Mouse (Mus musculus): ENCODE results near the gene Bcas3.

The Bcas3 gene

GRCm38 (mm10) chr11:85835001-85835752 lies 482.2 kb downstream of the Bcas3 start:
- DNase-seq: peak; percentile 39

- peak; percentile 48 for DNase-seq
Measured at GRCm38 (mm10) chr11:85835753-85836522, 483.0 kb downstream of the Bcas3 start.

- peak; percentile 49 for DNase-seq
Measured at GRCm38 (mm10) chr11:85836523-85837290, 483.7 kb downstream of the Bcas3 start.

DNA sequence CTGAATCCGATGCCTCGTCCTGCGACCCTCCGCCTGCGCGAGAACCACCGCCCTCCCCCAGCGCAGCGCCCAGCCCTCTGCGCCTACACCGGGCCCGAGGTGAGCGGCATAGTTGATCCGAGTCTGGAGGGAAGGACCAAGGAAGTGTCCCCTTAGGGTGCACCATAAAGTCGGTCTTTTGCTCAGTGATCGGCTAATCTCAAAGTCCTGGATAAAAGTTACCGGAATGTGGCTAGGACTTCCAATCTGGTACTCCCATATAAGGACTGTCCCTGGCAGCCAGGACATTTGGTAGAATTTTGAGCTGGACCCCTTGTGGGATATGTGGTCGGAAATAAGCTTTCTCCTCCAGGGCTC lies 484.3 kb downstream of the Bcas3 start:
- DNase-seq: peak; percentile 60

GRCm38 (mm10) chr11:85837648-85838423 lies 484.9 kb downstream of the Bcas3 start:
- peak; percentile 59 for DNase-seq

GRCm38 (mm10) chr11:85838424-85839257 lies 485.7 kb downstream of the Bcas3 start:
- peak; percentile 49 for DNase-seq

DNA sequence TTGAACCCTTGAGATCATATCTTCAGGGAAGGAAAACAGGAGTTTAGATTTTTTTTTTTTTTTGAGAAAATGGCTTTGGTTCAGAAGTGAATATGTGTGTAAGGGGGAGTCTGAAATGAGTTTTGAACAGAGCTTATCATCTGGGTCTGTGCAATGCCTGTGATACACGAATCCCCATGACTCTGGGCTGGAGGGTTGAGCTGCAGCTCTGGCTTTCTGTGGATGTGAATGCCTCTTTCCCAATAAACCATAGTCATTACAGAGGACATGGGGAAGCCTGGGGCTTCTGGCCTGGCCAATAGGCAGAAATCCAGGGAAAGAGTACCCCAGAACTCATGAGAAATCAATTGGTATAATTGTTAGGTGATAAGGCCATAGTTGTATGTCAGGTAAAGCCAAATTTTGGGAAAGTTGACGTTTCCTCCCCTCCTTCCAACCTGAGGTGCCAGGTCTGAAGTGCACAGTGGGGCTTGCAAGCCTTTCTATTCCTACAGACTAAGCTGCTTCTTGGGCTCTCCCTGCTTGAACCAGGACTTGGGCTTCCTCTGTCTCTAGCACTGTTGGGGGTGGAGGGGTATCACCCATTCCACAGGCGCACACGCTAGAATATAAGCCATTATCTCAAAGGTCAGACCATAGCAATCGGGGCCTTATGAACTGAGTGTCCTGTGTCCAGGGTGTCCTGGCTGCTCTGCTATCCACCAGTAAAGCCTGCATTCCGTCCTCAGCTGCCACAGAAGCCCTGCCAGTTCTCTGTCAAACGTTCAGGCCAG lies 486.5 kb downstream of the Bcas3 start:
- no peak for DNase-seq

GRCm38 (mm10) chr11:85840031-85840802 lies 487.2 kb downstream of the Bcas3 start:
- peak; percentile 62 for DNase-seq

- DNase-seq: no peak
Measured at GRCm38 (mm10) chr11:85840803-85841145, 487.8 kb downstream of the Bcas3 start.

- peak; percentile 74 for DNase-seq
Measured at GRCm38 (mm10) chr11:85841211-85841681, 488.3 kb downstream of the Bcas3 start.

DNA sequence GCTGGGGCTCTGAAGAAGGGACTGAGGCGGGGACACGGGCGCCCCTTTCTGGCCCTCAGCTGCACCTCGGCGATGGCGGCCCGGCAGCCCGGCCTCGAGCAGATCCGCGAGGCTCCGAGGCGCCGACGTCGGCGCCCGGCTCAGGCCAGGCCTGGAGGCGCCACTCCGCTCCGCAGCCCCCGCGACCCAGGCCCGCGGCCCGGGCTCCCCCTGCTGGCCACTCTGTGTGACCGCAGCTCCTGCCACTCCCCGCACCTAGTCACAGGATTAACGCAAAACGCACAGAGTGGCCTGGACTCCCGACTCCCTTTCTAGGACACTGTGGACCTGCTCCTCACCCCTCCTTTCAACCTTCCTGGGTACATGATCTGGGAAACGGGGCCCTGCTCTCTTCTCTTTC lies 489.0 kb downstream of the Bcas3 start:
- peak; percentile 90 for DNase-seq

DNA sequence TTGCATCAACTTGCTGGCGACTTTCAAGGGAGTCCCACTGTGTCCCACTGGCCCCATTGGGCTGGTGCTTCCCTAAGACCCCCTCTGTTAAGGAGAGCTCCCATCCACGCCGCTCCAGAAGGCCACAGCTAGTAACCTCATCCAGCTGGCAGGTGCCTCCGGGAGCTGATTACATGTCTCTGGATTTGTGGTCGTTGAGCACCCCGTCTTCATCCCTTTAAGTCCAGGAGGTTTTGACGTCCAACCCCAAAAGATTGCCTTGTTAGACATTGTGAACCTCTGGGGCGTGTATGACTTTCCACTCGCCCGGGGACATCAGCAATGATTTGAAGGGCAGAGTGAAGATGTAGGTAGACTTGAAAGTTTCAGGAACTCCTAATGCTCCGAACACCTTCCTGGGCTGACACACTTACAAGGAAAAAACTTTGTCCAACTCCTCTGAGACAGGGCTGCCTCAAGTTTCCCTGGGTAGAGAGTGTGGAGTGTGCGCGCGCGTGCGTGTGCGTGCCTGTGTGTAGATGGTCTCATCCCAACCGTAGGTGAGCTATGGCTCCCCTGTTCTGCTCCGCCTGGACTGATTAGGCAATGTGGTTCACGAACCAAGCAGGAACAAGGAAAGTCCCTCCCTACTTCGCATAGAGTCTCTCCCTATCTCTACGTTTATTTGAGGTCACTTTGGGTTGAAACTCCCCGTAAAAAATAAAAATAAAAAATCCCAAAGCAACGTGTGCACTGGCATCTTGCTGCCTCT lies 489.8 kb downstream of the Bcas3 start:
- DNase-seq: peak; percentile 58

- DNase-seq: peak; percentile 99
Measured at GRCm38 (mm10) chr11:85843347-85843692, 490.4 kb downstream of the Bcas3 start.

DNA sequence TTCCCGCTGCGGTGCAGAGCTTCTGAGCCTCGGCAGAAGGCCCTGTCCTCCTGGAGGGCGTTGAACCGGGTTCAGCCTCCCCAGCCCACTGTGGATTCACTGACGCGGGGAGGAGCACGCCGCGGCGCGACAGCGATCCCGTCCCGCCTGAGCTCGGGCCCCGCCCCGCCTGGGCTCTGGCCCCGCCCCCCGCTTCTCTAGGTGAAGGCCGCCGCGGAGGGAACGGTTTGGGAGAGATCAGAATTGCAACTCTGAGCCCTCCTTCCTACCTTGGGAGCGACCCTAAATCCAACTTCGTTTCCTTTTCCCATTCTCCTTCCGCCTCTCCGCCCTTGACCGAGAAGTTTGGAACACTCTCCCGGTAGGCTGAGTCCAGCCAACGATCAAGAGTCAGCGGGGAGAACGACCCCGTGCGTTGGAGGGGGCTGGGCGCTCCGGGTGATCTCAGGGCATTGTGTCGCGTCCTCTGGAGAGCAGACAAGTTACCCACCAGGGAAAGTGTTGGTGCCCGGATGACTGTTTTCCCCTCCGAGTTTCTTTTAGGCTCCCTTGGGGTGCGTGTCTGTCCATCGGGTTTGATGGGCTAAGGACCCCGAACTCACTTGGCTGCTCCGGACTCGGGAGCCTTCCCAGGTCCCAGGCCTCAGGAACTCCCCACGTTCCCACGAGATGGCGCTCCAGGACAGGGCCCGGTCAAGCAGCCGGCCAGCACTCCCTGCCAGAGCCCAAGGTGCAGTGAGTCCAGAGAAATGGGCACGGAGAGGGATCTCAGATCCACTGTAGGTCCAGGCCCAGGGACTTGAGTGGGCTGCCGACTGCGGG lies 491.4 kb downstream of the Bcas3 start:
- DNase-seq: peak; percentile 93

DNA sequence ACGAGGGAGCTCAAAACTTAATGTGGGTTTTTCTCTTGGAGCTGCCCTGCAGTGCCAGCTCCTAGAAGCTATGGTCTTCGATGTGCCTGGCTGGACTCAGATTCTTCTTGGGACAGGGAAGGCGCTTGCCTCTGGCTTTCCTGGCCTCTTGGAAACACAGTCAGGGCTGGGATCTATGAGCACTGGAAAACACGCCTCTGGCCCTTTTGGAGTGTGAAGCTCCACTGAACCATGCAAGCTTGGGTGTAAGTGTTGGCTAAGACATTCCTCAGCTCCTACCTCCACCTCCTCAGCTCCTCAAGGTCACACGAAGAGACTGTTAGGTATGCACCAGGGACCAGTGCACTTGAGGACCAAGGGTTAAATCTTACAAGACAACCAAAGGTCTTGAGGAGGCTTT lies 492.0 kb downstream of the Bcas3 start:
- DNase-seq: no peak

- peak; percentile 36 for DNase-seq
Measured at GRCm38 (mm10) chr11:85845921-85846320, 493.0 kb downstream of the Bcas3 start.

GRCm38 (mm10) chr11:85846509-85846908 lies 493.5 kb downstream of the Bcas3 start:
- DNase-seq: peak; percentile 48

GRCm38 (mm10) chr11:85849037-85849436 lies 496.1 kb downstream of the Bcas3 start:
- DNase-seq: peak; percentile 93
